Mouse (Mus musculus) urinary bladder, postnatal 25 days (tissue): Measurements from ENCODE around the gene Fhit.

Experiments
- DNase-seq: peaks from one replicate; pipeline ENCODE4 v3.0.0; 2022; ENCODE audit warnings: low spot score

The Fhit gene

GRCm38 (mm10) chr14:10701707-10702106 is 460.1 kb downstream of the Fhit start:
- DNase-seq = no peak

DNA sequence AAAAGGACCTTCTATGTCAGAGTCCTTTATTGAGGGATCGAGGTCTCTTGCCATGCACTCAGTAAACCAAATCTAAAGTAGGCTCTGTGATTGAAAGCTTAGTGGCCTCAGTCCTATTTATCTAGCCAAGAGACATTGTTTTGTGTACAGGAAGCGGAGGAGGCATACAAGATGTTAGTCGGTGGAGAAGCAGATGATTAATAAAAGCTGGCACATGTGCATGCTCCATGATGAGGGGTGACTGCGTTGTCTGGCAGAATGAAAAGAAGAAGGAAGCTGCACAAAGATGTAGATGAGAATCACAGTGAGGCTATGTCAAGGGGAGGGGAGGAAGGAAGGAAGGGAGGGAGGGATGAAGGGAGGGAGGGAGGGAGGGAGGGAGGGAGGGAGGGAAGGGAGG is 481.8 kb downstream of the Fhit start:
- DNase-seq = no peak

DNA sequence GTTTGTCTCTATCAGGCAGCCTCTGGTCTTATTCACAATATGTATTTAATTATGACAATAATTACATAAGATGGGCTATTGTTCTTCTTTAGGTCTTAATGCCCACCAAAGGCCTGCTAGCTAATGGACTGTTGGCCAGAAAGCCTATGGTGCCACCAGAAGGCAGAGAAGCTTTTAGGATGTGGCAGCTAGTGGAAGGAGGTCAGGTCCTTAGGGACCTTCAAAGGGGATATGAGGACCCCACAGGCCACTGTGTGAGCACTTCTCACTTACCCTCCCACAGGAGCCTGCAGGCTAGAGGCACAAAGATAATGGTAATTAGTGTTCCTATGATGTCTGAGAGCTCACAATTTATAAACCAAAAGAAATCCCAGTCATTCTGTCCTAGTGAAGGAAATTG is 482.2 kb downstream of the Fhit start:
- DNase-seq = no peak

- DNase-seq = no peak
Measured at GRCm38 (mm10) chr14:10677627-10678026, 484.2 kb downstream of the Fhit start.

DNA sequence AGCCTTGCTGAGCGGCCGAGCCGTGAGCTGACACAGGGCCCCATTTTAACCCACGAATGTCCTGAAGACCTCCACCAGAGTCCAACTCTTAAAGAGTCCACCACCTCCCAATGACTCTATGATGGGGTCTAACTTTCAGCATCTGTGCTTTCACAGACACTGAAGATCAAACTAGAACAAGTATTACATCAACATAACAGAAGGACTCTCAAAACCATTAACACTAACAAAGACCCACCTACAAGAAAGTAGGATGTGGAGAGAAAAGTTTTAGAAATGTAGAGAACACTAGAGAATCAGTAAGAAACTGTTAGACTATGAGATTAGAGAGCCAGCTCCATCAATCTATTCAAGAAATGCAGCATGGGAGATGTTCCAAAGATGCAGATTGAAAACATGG is 501.6 kb downstream of the Fhit start:
- DNase-seq = no peak

DNA sequence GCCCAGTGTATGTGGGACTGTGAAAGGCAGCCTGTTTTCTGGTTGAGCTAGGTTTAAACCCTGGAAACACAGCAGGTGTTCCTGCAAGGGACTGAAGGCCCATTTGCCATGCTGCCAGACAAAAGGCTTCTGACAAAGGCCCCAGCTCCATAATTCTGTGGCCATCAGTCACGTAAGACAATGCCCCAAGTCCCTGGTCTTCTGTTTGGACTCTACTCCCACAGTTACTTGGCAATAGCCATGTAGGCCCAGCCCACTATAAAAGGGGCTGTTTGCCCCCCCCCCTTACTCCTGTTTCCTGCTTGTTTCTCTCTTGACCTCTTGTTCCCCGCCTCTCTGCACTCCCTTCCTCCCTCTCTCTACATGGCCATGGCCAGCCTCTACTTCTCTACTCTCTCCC is 502.5 kb downstream of the Fhit start:
- no peak for DNase-seq

DNA sequence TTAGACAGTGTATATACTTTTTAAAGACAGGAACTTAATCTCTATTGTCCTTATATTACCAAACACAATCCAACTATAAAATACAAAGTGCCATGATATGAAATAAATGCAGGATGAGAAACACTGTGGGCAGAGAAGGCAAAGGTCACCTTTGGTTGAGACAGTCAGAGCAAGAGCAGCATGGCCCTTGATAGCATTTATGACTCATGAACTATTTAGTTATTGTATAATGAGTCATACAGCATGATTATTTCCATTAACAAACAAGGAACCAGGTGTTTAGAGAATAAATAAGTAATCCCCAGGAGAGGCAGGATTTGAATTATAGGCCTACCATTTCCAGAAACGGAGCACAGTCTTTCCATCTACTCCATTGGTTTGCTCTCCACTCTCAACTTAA is 503.6 kb downstream of the Fhit start:
- DNase-seq = no peak

- DNase-seq = no peak
Measured at GRCm38 (mm10) chr14:10657364-10657763, 504.5 kb downstream of the Fhit start.

DNA sequence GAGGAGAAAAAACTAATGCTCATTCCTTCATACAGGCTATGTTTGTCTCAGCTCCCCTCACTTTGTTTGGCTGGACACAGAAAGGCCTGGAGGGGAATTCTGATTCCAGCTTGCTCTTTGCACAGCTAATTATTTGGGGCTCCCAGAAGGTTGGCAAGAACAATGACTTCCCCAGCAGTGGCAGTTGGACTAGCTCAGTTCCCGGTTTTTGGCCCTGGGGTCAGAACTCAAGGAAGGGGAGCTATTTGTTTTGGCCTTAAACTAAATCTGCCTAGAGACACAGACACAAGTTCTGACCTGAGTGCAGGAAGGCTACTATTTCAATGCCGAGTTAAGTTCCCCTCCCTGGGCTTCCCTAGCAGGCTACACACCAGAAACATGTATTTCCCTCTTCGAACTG is 506.0 kb downstream of the Fhit start:
- DNase-seq = no peak

- no peak for DNase-seq
Measured at GRCm38 (mm10) chr14:10647832-10648231, 514.0 kb downstream of the Fhit start.

GRCm38 (mm10) chr14:10631783-10632182 is 530.1 kb downstream of the Fhit start:
- DNase-seq = no peak

DNA sequence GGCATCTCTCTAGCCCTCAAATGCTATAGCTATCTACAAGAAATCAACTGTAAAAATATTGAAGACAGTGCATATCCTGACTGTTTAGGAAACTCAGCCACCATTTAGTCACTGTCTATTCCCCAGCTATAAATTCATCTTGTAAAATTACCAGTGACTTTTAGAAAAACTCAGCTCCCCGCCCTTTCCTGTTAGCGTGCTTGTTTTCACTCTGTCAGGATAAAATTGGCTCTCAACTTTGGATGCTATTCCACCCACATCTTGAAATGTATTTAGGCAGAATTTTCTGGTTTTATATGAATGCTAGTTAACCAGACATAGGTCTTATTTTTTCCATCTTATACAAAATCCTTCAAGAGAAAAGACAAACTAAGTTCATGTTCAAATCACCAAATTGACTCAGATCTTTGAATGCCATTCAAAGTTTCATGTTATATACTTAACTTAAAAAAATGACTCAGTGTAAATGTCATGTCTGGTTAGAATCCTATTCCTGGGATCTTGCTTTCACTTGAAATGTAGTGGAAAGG is 530.9 kb downstream of the Fhit start:
- no peak for DNase-seq

- DNase-seq = no peak
Measured at GRCm38 (mm10) chr14:10593467-10593866, 568.4 kb downstream of the Fhit start.

DNA sequence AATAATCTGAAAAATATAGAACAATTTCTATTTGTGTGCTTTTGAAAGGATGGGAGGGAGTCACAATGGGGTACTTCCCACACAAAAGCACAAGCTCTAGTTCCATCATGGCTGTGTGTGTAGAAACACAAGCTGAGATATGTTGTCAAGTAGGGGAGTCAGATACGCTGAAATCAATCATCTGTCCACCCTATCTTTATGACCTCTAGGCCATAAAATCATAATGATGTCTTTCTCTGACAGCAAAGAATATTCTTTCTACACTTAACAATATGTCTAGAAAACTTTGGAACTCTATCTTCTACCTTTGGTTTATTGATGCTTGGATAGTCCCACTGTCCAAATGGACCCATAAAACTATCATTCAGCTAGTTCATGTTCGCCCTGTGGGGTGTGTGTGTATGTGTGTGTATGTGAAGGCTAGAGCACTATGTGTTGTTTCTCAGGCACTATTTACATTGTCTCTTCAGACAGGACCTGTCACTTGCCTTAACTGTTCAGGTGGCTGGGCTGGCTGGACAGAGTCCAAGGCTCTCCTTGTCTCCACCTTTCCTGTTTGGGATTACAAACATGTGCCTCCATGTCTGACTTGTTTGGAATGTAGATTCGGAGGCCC is 592.8 kb downstream of the Fhit start:
- DNase-seq = no peak

GRCm38 (mm10) chr14:10567771-10568170 is 594.1 kb downstream of the Fhit start:
- no peak for DNase-seq

- DNase-seq = no peak
Measured at GRCm38 (mm10) chr14:10554755-10555154, 607.1 kb downstream of the Fhit start.

- DNase-seq = no peak
Measured at GRCm38 (mm10) chr14:10548632-10549031, 613.2 kb downstream of the Fhit start.

- no peak for DNase-seq
Measured at GRCm38 (mm10) chr14:10545916-10546315, 615.9 kb downstream of the Fhit start.

DNA sequence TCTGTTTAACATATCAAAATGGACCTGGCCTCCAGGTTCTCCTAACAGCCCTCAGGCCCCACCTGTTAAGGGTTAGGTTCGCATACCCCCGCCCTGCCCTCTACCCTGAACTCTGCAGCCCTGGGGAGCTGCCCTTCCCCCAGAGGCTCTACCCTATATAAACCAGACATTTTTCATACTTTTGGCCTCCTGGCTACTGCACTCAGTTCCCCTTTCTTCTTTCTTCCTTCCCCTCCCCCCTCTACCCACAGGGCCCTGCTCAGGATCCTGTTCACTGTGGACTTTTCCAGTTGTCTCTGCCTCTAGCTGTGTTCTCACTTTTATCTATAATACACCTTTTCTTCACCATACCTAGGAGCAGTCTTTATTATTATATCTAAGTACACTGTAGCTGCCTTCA is 627.0 kb downstream of the Fhit start:
- no peak for DNase-seq

DNA sequence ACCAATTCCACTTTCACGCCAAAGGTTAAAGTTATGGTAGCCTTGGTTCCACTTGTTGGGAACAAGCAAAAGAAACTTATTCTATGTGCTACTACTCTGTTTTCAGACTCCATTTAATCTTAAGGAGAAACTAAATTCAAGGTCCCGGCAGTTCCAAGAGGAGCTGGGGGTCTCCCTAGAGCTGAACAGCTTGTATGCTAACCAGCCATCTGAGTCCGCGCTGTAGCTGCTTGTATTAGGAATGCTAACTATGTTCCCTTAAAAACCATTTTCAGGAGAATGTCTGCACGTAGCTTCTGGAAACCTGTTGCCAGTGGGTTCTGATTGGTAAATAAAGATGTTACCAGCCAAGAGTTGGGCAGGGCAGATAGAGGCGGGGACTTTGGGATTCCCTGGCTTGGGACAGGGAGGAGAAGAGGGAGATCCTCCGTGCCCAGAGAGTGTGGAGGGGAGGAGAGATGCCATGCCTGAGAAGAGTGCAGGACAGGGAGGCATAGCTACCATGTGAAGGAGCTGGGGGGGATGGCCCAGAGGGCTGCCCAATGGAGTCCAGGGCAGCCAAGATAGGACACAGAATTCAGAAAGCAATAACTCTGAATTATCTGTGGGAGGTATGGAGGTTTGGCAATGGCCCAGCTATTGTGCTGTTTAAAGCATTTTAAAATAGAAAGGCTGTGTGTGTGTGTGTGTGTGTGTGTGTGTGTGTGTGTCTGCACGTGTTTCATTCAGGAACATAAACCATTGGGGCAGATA is 629.9 kb downstream of the Fhit start:
- no peak for DNase-seq

DNA sequence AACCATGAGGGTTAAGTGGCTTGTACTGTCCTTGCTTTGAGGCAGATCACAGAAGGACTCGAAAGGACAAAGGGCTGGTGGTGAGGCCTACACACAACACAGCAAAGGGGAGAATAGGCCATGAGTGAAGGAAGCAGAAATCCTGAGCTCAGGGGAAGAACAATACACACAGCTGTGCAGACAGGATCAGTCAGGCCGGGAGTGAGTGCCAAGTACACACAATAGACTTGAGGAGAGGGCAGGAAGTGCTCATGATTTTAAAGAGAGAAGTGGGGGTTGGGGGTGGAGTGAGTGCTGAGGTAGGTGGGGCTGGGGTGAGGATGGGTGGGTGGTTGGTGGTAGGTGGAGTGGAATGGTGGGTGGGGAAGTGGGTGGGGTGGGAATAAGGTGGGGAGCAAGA is 635.0 kb downstream of the Fhit start:
- no peak for DNase-seq

GRCm38 (mm10) chr14:10525786-10526185 is 636.0 kb downstream of the Fhit start:
- DNase-seq = no peak

- DNase-seq = no peak
Measured at GRCm38 (mm10) chr14:10514026-10514425, 647.8 kb downstream of the Fhit start.

- DNase-seq = no peak
Measured at GRCm38 (mm10) chr14:10509252-10509651, 652.6 kb downstream of the Fhit start.
